Mouse (Mus musculus) CH12.LX (cell line): ENCODE measurements around the gene Cacna2d2.

Experiments
- CHD1 ChIP-seq: IDR thresholded peaks from 2 replicates; pipeline ENCODE4 v1.6.1; 2012; ENCODE audit warnings: low read depth, low read length, improper control_type of control experiment, inconsistent platforms
- CHD2 ChIP-seq: IDR thresholded peaks from 2 replicates; pipeline ENCODE4 v1.6.1; 2011; ENCODE audit warnings: low read length, improper control_type of control experiment
- CTCF ChIP-seq, 2 experiments: IDR thresholded peaks in 1 of 2; conservative IDR thresholded peaks in 1 of 2; 2 replicates each; pipeline ENCODE4 v1.5.1; 2011 to 2012; ENCODE audit warnings: low read depth in 2 of 2, low read length in 2 of 2, improper control_type of control experiment in 1 of 2, inconsistent platforms in 1 of 2, mild to moderate bottlenecking in 1 of 2, moderate library complexity in 1 of 2
- E2F4 ChIP-seq: IDR thresholded peaks from 2 replicates; pipeline ENCODE4 v1.6.1; 2011; ENCODE audit warnings: low read depth, low read length, improper control_type of control experiment; ENCODE audit not compliant: insufficient replicate concordance
- ELF1 ChIP-seq: IDR thresholded peaks from 2 replicates; pipeline ENCODE4 v1.6.1; 2014; ENCODE audit warnings: low read depth, mild to moderate bottlenecking, inconsistent platforms, low read length, improper control_type of control experiment
- EP300 ChIP-seq: IDR thresholded peaks from 2 replicates; pipeline ENCODE4 v1.6.1; 2011; ENCODE audit warnings: low read length, improper control_type of control experiment
- MAZ ChIP-seq: IDR thresholded peaks from 2 replicates; pipeline ENCODE4 v1.6.1; 2012; ENCODE audit warnings: low read depth, mild to moderate bottlenecking, inconsistent platforms, low read length, improper control_type of control experiment, moderate library complexity
- POLR2A ChIP-seq: IDR thresholded peaks from 2 replicates; pipeline ENCODE4 v1.6.1; 2011; ENCODE audit warnings: low read depth, mild to moderate bottlenecking, improper control_type of control experiment, low read length
- POLR2AphosphoS2 ChIP-seq: IDR thresholded peaks from 2 replicates; pipeline ENCODE4 v1.6.1; 2011; ENCODE audit warnings: low read depth, low read length, improper control_type of control experiment
- RAD21 ChIP-seq: IDR thresholded peaks from 2 replicates; pipeline ENCODE4 v1.6.1; 2011; ENCODE audit warnings: low read depth, mild to moderate bottlenecking, low read length, improper control_type of control experiment, moderate library complexity
- USF1 ChIP-seq: IDR thresholded peaks from 2 replicates; pipeline ENCODE4 v1.6.1; 2014; ENCODE audit warnings: low read depth, mild to moderate bottlenecking, inconsistent platforms, low read length, improper control_type of control experiment
- ZMIZ1 ChIP-seq: IDR thresholded peaks from 2 replicates; pipeline ENCODE4 v1.6.1; 2012; ENCODE audit warnings: low read depth, mild to moderate bottlenecking, inconsistent platforms, low read length, improper control_type of control experiment
- ZNF384 ChIP-seq: IDR thresholded peaks from 2 replicates; pipeline ENCODE4 v1.6.1; 2012; ENCODE audit warnings: low read depth, low read length, improper control_type of control experiment, inconsistent platforms

- no peak for TF ChIP-seq CTCF (conservative IDR thresholded peaks at IDR 0.05 in 1 of 2, IDR thresholded peaks at IDR 0.05 in 1 of 2; ENCODE audit: low read depth in 2 of 2, low read length in 2 of 2)
- no peak for TF ChIP-seq EP300
- TF ChIP-seq ZNF384 = no peak
- TF ChIP-seq E2F4 = no peak
- no peak for TF ChIP-seq POLR2A
- no peak for TF ChIP-seq MAZ
- TF ChIP-seq ZMIZ1 = no peak
- TF ChIP-seq CHD1 = no peak
- TF ChIP-seq USF1 = no peak
- no peak for TF ChIP-seq ELF1
- no peak for TF ChIP-seq RAD21
- TF ChIP-seq CHD2 = no peak
- no peak for TF ChIP-seq POLR2AphosphoS2
Measured at GRCm38 (mm10) chr9:107548820-107549219, 149.4 kb downstream of the Cacna2d2 start.
